Mouse (Mus musculus): ENCODE results near the gene Olfr118. TPM values are rescaled to one million over a fixed set of nuclear protein-coding genes. Genes with fewer than 3 reads are reported as not detected.
"Not testable (repeated sequence)": the region's sequence is repeated elsewhere in the genome, so short reads cannot be mapped to it uniquely, and the experiment has no call there.

Olfr118 gene
- not detected in 2 replicates for polyA plus RNA-seq (2016; fragmentation: Nextera tagmentation; extraction: Ambion mirVana)

- WGBS = 79% methylated on average over 2 of the region's 2 CpGs
- H3K9me3 ChIP-seq = no peaks in the 10 kb centered on the region
- DNase-seq (ENCODE audit: extremely low spot score, low spot score) = no peak
- no peak within 1 kb of the TSS for H3K27ac ChIP-seq
- no peak within 1 kb of the TSS for H3K4me3 ChIP-seq
- no peaks in the 10 kb centered on the region for H3K36me3 ChIP-seq (replicated peaks)
- no peaks in the 10 kb centered on the region for H3K27me3 ChIP-seq (ENCODE audit: poor library complexity, severe bottlenecking)
- no peaks in the 10 kb centered on the region for H3K4me1 ChIP-seq
Measured at GRCm38 (mm10) chr17:37666688-37667087, at the start of gene Olfr118. Gene Olfr118, plus strand, starts transcription at chr17:37666988.

GRCm38 (mm10) chr17:37627009-37627408 lies 39.8 kb upstream of the Olfr118 start, which contains the start of the genes Olfr115 and Olfr116:
Gene Olfr115, minus strand, starts transcription at chr17:37627109.
Gene Olfr116, minus strand, starts transcription at chr17:37627199.
- H3K27ac ChIP-seq = no peak within 1 kb of the TSS
- no peak for DNase-seq (ENCODE audit: extremely low spot score, low spot score)
- WGBS = 90% methylated on average over 2 of the region's 2 CpGs
- H3K27me3 ChIP-seq (ENCODE audit: poor library complexity, severe bottlenecking) = no peaks in the 10 kb centered on the region
- H3K9me3 ChIP-seq = peaks cover 13% of the 10 kb centered on the region; the same call in 1 of the 2 replicates
- no peak within 1 kb of the TSS for H3K4me3 ChIP-seq
- H3K36me3 ChIP-seq (replicated peaks) = no peaks in the 10 kb centered on the region
- no peaks in the 10 kb centered on the region for H3K4me1 ChIP-seq

GRCm38 (mm10) chr17:37663682-37664081 lies 3.1 kb upstream of the Olfr118 start, which contains the start of gene Olfr117:
Gene Olfr117, minus strand, starts transcription at chr17:37663782.
- Histone ChIP-seq H3K27ac (no peak within 1 kb of the TSS), H3K9me3 (no peaks in the 10 kb centered on the region; the same call in 1 of the 2 replicates), H3K4me1 (no peaks in the 10 kb centered on the region), H3K36me3 (replicated peaks) (no peaks in the 10 kb centered on the region), H3K27me3 (ENCODE audit: poor library complexity, severe bottlenecking) (no peaks in the 10 kb centered on the region), H3K4me3 (no peak within 1 kb of the TSS)
- WGBS = 78% methylated on average over 1 of the region's 1 CpGs
- DNase-seq (ENCODE audit: extremely low spot score, low spot score) = no peak

- H3K36me3 ChIP-seq (replicated peaks); H3K4me3 ChIP-seq; H3K9me3 ChIP-seq; H3K4me1 ChIP-seq; DNase-seq (ENCODE audit: extremely low spot score, low spot score); H3K27ac ChIP-seq; H3K27me3 ChIP-seq (ENCODE audit: poor library complexity, severe bottlenecking): not testable (repeated sequence)
- WGBS = 76% methylated on average over 1 of the region's 1 CpGs
Measured at GRCm38 (mm10) chr17:37696264-37696663, 29.5 kb downstream of the Olfr118 start, which contains the start of gene Olfr119. Gene Olfr119, plus strand, starts transcription at chr17:37696564.

GRCm38 (mm10) chr17:37721508-37721907 lies 54.7 kb downstream of the Olfr118 start, which contains the start of gene Olfr120:
Gene Olfr120, plus strand, starts transcription at chr17:37721808.
- no peaks in the 10 kb centered on the region for H3K27me3 ChIP-seq (ENCODE audit: poor library complexity, severe bottlenecking)
- no peak for DNase-seq (ENCODE audit: extremely low spot score, low spot score)
- no peaks in the 10 kb centered on the region for H3K9me3 ChIP-seq
- no peak within 1 kb of the TSS for H3K27ac ChIP-seq
- WGBS = 87% methylated on average over 1 of the region's 1 CpGs
- no peaks in the 10 kb centered on the region for H3K4me1 ChIP-seq
- no peaks in the 10 kb centered on the region for H3K36me3 ChIP-seq (replicated peaks)
- no peak within 1 kb of the TSS for H3K4me3 ChIP-seq

Other genes with a start within 250 kb of the Olfr118 start
- not detected in 2 replicates for gene Olfr108, start 221.5 kb upstream of the Olfr118 start, polyA plus RNA-seq (2016; fragmentation: Nextera tagmentation; extraction: Ambion mirVana)
- not detected in 2 replicates for gene Olfr109, start 208.1 kb upstream of the Olfr118 start, polyA plus RNA-seq (2016; fragmentation: Nextera tagmentation; extraction: Ambion mirVana)
- not detected in 2 replicates for gene H2-M2, start 183.4 kb upstream of the Olfr118 start, polyA plus RNA-seq (2016; fragmentation: Nextera tagmentation; extraction: Ambion mirVana)
- gene Olfr110, start 174.5 kb upstream of the Olfr118 start, polyA plus RNA-seq (2016; fragmentation: Nextera tagmentation; extraction: Ambion mirVana) = not detected in 2 replicates
- not detected in 2 replicates for gene Olfr111, start 159.0 kb upstream of the Olfr118 start, polyA plus RNA-seq (2016; fragmentation: Nextera tagmentation; extraction: Ambion mirVana)
- gene Olfr112, start 97.5 kb upstream of the Olfr118 start, polyA plus RNA-seq (2016; fragmentation: Nextera tagmentation; extraction: Ambion mirVana) = not detected in 2 replicates
- gene Olfr113, start 89.3 kb upstream of the Olfr118 start, polyA plus RNA-seq (2016; fragmentation: Nextera tagmentation; extraction: Ambion mirVana) = not detected in 2 replicates
- not detected in 2 replicates for gene Olfr114, start 74.2 kb upstream of the Olfr118 start, polyA plus RNA-seq (2016; fragmentation: Nextera tagmentation; extraction: Ambion mirVana)
- not detected in 2 replicates for gene Olfr115, start 39.9 kb upstream of the Olfr118 start, polyA plus RNA-seq (2016; fragmentation: Nextera tagmentation; extraction: Ambion mirVana)
- gene Olfr116, start 39.8 kb upstream of the Olfr118 start, polyA plus RNA-seq (2016; fragmentation: Nextera tagmentation; extraction: Ambion mirVana) = not detected in 2 replicates
- gene Olfr117, start 3.2 kb upstream of the Olfr118 start, polyA plus RNA-seq (2016; fragmentation: Nextera tagmentation; extraction: Ambion mirVana) = not detected in 2 replicates
- not detected in 2 replicates for gene Olfr119, start 29.6 kb downstream of the Olfr118 start, polyA plus RNA-seq (2016; fragmentation: Nextera tagmentation; extraction: Ambion mirVana)
- not detected in 2 replicates for gene Olfr120, start 54.8 kb downstream of the Olfr118 start, polyA plus RNA-seq (2016; fragmentation: Nextera tagmentation; extraction: Ambion mirVana)
- gene Olfr121, start 81.9 kb downstream of the Olfr118 start, polyA plus RNA-seq (2016; fragmentation: Nextera tagmentation; extraction: Ambion mirVana) = not detected in 2 replicates
- gene Olfr122, start 101.6 kb downstream of the Olfr118 start, polyA plus RNA-seq (2016; fragmentation: Nextera tagmentation; extraction: Ambion mirVana) = not detected in 2 replicates
- not detected in 2 replicates for gene Olfr123, start 126.5 kb downstream of the Olfr118 start, polyA plus RNA-seq (2016; fragmentation: Nextera tagmentation; extraction: Ambion mirVana)
- gene Olfr124, start 132.9 kb downstream of the Olfr118 start, polyA plus RNA-seq (2016; fragmentation: Nextera tagmentation; extraction: Ambion mirVana) = not detected in 2 replicates
- not detected in 2 replicates for gene Olfr125, start 166.0 kb downstream of the Olfr118 start, polyA plus RNA-seq (2016; fragmentation: Nextera tagmentation; extraction: Ambion mirVana)
- gene Olfr126, start 180.5 kb downstream of the Olfr118 start, polyA plus RNA-seq (2016; fragmentation: Nextera tagmentation; extraction: Ambion mirVana) = not detected in 2 replicates
- not detected in 2 replicates for gene Olfr127, start 233.4 kb downstream of the Olfr118 start, polyA plus RNA-seq (2016; fragmentation: Nextera tagmentation; extraction: Ambion mirVana)

All from forebrain, embryonic 10.5 days (tissue).